Mouse (Mus musculus): Measurements from ENCODE around the gene Krtap16-1. TPM values are rescaled to one million over a fixed set of nuclear protein-coding genes. Genes with fewer than 3 reads are reported as not detected.

The Krtap16-1 gene
- total RNA-seq (2015) (not detected in 2 replicates), total RNA-seq (2017) (not detected in 2 replicates)

DNA sequence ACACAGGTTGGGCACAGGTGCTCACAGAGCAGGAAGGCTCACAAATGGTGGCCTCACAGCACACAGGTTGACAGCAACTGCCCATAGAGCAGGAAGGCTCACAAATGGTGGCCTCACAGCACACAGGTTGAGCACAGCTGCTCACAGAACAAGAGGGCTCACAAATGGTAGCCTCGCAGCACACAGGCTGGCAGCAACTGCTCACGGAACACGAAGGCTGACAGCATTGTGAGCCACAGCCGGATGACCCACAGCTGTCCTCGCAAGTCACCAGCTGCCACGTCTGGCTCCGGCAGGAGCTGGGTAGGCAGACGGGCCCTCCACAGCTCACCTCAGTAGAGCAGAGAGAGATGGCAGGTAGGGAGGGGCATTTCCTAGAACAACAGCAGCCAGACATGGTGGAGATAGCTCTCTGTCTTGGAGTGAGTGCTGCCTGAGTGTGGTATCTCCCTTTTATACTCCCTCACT is at the start of gene Krtap16-1:
Krtap16-1 (minus strand) TSS at position 418 of the 468 bp plus-strand sequence.
- ATAC-seq (replicated peaks; ENCODE audit: poor library complexity) = no peak

GRCm38 (mm10) chr11:100029768-100030167 is 43.4 kb upstream of the Krtap16-1 start, which contains the start of gene Krt33b:
Gene Krt33b (minus strand): TSS chr11:100029868.
- no peak for ATAC-seq (replicated peaks; ENCODE audit: poor library complexity)

GRCm38 (mm10) chr11:100021438-100021837 is 35.0 kb upstream of the Krtap16-1 start:
- ATAC-seq (replicated peaks; ENCODE audit: poor library complexity) = no peak

DNA sequence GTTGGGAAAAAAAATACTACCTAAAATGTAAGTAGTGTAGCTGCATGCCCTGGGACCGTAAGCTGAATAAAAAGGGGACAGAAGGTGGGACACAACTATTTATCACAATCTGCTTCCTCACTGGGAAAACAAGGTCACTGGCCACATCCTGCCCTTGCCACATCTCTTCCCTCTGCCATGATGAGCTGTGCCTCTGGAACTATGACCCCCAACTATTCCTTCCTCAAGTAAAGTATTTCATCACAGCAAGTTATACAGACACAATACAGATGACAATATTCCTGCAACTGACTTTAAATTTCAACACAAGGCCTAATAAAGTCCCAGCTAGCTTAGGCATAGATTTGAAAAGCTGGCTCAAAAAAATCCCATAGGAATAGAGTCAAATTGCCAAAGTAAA is 33.1 kb upstream of the Krtap16-1 start:
- ATAC-seq (replicated peaks; ENCODE audit: poor library complexity) = no peak

- ATAC-seq (replicated peaks; ENCODE audit: poor library complexity) = no peak
These were observed 29.7 kb upstream of the Krtap16-1 start, which contains the start of gene Krt33a for GRCm38 (mm10) chr11:100016112-100016511. Gene Krt33a (minus strand): TSS chr11:100016212.

DNA sequence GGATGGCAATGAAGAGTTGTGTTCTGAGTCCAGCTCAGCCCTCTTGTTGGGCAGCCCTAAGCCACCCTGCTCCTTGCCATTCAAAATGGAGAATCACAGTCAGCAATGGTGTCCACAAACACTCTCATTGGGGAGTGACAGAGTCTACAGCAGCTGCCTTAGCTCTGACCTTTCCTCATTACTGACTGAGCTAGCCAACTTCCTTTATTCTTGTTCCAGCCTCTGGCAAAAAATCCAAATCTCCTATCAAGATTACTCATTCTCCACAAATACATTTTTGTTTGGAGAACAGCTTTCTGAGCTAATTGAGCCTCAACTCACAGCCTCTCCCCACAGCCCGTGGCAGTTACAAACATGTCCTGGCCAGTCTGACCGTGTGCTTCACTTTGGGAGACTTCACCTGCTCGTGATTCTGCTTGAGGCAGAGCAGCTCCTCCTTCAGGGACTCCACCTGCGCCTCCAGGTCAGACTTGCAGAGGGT is 27.3 kb upstream of the Krtap16-1 start:
- no peak for ATAC-seq (replicated peaks; ENCODE audit: poor library complexity)

GRCm38 (mm10) chr11:100010682-100011081 is 24.3 kb upstream of the Krtap16-1 start:
- ATAC-seq (replicated peaks; ENCODE audit: poor library complexity) = no peak

- ATAC-seq (replicated peaks; ENCODE audit: poor library complexity) = no peak
These were observed 21.9 kb upstream of the Krtap16-1 start for GRCm38 (mm10) chr11:100008336-100008735.

- no peak for ATAC-seq (replicated peaks; ENCODE audit: poor library complexity)
These were observed 20.2 kb upstream of the Krtap16-1 start for GRCm38 (mm10) chr11:100006624-100007023.

DNA sequence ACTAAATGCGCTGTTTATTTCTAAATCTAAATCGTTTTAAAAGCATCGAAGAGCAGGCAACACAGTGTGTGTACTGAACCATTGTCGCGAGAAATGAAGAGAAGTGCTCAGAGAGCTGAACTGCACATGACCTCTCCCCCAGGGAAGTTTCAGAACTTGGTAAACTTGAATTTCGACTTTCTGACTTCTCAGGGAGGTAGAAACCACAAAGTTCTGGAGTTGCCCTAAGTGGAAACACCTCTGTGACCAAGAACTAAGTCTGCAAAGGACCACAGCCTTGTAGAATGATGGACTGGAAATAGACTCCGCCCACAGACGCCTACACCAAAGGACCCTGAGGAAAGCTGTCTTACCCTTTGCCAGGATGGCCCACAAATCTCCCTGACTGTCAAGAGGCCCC is 19.5 kb upstream of the Krtap16-1 start:
- ATAC-seq (replicated peaks; ENCODE audit: poor library complexity) = no peak

DNA sequence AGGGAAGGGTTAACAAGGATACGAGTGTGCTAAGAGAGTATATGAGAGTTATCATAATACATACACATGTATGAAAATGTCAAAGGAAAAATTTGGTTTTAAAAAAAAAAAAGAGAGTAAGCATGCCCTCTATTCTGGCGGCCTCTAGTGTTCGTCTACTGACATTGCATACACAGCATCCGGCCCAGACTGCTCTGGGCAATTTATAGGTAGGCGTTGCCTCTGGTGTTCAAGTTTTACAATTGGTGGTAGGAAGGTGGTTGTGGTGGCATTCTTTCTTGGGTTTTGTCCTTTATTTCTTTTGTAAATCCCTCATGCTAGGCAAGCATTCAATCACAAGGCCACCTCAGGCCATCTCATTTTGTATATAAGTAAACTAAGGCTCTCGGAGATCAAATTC is 18.4 kb upstream of the Krtap16-1 start:
- ATAC-seq (replicated peaks; ENCODE audit: poor library complexity) = peak; percentile 74

DNA sequence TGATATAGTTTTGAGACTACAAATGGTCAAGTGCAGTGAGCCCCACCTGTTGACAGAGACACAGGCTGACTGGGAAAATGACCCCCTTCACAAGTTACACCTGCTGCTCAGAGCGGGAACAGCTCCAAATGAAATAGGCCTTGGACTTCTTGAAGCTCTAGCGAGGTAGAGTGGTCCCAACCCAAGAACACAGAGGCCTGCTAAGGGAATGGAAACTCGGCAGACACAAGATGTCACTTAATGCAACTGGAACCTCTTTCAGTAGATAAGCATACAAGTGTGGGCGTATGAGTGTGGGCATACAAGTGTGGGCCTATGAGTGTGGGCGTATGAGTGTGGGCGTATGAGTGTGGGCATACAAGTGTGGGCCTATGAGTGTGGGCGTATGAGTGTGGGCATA is 12.7 kb upstream of the Krtap16-1 start:
- ATAC-seq (replicated peaks; ENCODE audit: poor library complexity) = no peak

DNA sequence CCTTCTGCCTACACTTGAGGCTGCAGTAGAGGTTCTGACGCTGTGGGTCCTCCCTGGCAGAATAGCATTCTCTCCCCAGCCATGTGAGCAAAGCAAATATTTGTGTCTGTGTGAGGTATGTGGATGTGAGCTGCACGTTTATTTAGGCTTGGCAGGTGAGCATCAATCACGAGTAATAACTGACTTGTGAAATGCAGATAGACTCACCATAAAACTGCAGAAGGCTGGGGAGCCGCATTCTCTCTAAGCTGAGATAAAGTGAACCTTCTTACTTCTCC is 7.9 kb upstream of the Krtap16-1 start:
- ATAC-seq (replicated peaks; ENCODE audit: poor library complexity) = no peak

- ATAC-seq (replicated peaks; ENCODE audit: poor library complexity) = no peak
These were observed 7.4 kb upstream of the Krtap16-1 start, which contains the start of gene Krtap17-1 for GRCm38 (mm10) chr11:99993620-99994383. Gene Krtap17-1 (minus strand): TSS chr11:99993994.

GRCm38 (mm10) chr11:99990571-99990970 is 4.2 kb upstream of the Krtap16-1 start:
- no peak for ATAC-seq (replicated peaks; ENCODE audit: poor library complexity)

DNA sequence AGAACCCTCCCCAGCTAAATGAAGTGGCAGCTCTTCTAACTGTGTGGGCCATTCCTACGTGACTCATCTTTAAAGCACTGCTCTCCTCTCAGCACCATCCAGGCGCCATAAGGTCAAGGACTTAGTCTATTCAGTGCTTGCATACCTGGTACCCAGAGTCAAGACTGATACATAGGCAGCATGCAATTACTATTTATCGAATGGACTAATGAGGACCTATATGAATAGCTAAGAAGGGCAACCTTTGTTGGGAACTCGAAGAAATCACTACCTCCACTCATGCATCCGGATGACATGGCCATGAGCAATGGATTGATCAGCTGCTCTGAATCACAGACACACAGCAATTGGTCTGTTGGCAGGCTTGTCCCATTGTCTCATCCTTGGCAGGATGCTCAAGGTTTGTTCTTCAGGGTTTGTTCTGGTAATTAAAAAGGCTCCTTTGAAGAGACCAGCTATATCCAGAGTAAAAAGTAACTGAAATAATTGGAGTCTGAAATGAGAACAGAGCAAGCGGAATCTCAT is 3.5 kb upstream of the Krtap16-1 start:
- no peak for ATAC-seq (replicated peaks; ENCODE audit: poor library complexity)

GRCm38 (mm10) chr11:99988530-99988929 is 2.1 kb upstream of the Krtap16-1 start:
- no peak for ATAC-seq (replicated peaks; ENCODE audit: poor library complexity)

- ATAC-seq (replicated peaks; ENCODE audit: poor library complexity) = no peak
These were observed 905 bp downstream of the Krtap16-1 start for GRCm38 (mm10) chr11:99985291-99986092.

DNA sequence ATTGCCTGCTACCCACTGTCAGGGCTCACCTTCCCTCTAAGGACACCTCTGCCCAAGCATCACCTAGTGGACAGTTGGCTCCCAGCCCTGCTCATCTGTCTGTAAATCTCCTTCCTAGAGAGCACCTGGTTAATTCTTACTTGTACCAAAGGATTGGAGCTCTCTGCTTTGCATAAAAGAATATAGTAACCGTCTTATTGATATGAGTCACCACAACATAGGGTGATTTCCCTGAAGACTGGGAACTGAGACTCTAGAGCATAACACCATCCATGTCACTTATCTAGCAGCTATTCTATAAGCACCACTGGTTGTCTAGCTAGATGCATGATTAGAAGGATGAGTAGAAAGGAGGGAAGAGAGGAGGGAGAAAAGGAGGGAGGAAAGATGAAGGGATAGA is 3.0 kb downstream of the Krtap16-1 start:
- ATAC-seq (replicated peaks; ENCODE audit: poor library complexity) = no peak

GRCm38 (mm10) chr11:99982731-99983130 is 3.7 kb downstream of the Krtap16-1 start:
- no peak for ATAC-seq (replicated peaks; ENCODE audit: poor library complexity)

DNA sequence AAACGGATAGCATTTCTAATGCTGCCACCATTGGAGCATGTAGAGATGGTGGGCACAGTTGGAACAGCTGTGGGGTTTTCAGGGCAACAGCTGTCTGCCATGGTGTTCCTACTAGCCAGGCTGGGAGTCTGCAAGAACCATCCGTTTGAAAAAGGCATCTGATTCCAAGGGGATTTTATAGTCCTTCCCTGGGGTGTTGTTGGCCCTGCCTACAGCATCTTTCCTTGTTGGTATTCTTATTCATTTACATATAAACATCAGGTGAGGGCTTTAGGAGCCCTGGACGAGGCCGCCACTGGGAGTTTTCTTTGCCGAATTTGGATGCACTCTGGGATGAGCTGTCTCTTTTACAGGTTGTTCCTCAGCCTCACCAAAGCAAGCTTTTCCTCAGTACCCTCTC is 7.4 kb downstream of the Krtap16-1 start, which contains the start of gene Krtap29-1:
Krtap29-1 (minus strand) TSS at position 101 of the 400 bp plus-strand sequence.
- no peak for ATAC-seq (replicated peaks; ENCODE audit: poor library complexity)
